Mouse (Mus musculus) frontal cortex, postnatal 36 days (tissue): ENCODE measurements at regions not wholly inside any gene's neighbourhood (a gene's known extent, or its start where the extent isn't known, plus 50 kb on each side); places are given as distances from the start of the nearest gene placed in this dataset.
A peak's percentile ranks its signal among the peaks of the same experiment; 100 is the strongest.

Source experiments
- DNase-seq, 2 experiments: peaks; one replicate each; pipeline ENCODE4 v3.0.0; 2022; ENCODE audit warnings: low spot score in 2 of 2

GRCm38 (mm10) chr15:102776218-102776850 lies 54.4 kb upstream of the Calcoco1 start:
- no peak for DNase-seq

DNA sequence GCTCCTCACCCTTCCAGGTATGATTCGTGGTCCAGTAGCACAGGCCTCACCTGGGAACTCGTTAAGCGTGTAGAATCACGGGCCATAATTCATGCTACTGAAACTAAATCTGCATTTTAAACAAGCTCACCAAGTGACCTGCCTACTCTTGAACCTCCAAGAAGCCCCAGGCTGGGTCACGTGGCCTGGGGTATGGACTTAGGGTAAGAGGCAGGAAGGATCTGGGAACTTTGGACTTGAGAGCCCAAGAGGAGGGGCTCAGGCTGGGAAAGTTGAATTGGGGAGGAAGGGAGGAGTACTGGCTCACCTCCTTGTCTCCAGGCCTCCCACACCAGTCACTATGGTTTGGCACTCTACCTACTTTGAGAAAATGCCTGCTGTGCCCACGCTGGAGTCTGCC lies 58.6 kb upstream of the Calcoco1 start:
- no peak for DNase-seq

DNA sequence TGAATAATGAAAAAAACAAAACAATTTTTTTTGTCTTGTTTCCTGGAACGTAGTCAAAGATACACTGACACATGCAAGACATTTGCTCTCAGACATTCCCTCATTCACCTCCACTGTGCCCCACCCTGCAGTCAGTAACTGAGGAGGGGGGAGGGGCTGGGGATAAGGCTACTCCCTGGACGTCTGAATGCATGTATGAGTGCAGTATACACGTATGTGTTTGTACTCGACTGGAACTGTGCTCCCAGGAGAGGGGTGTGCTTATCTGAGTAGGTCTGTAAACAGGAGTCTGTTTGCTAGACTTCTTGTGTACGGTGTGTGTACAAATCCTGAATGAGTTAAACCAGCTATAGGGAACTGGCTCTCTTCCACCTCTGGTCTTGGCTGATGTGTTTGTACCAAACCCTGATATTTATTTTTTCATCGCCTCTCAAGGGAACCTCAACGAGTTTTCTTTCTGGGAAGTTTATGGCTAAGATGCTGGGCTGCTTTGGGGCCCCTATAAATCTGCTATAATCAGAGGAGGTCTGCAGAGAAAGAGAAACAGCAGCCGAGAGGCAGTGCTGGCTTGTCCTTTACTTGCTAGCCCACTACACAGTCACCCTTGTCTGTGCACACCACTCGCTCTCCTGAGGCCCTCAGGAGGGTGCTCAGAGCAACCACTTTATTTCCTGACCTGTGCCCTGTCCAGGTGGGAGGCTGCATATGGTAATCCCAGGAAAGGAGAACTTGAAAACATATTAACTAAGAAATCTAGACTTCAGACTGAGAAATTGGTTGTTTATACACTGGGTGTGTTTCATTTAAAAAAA lies 61.2 kb upstream of the Calcoco1 start:
- DNase-seq: no peak

GRCm38 (mm10) chr15:102785055-102785820 lies 63.3 kb upstream of the Calcoco1 start:
- DNase-seq: peak; percentile 42 to 44

GRCm38 (mm10) chr15:102788846-102789518 lies 67.0 kb upstream of the Calcoco1 start:
- peak; percentile 67 to 82 for DNase-seq

DNA sequence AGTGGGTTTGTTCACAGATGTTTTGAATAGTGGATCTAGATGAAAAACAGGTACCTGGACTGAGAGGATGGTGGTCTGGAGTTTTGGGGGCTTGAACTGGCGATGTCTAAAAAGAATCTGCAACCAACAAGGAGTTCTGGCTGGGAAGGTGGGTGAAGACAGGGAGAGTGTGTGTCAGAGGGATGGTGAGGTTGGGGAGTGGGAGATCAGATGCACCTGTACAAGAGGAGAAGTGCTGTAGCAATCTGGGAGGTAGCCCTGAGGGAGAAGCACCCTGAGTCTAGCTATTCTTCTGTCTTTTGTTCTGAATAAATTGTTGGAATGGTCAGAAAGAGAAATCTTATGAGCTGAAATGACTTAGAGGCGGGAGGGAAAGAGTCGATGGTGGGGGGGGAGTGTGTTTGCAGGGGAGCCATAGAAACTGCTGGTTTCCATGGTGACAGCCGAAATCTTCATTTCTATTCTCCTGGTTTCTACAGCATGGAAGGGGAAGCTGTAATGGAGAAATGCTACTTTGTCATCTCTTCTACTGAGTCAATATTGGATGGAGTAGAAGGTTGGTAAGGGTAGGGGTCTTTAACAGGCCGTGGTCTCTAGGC lies 75.1 kb upstream of the Calcoco1 start:
- peak; percentile 35 to 64 for DNase-seq

- no peak for DNase-seq
Observed at GRCm38 (mm10) chr15:102800049-102800448, 78.1 kb upstream of the Calcoco1 start.

DNA sequence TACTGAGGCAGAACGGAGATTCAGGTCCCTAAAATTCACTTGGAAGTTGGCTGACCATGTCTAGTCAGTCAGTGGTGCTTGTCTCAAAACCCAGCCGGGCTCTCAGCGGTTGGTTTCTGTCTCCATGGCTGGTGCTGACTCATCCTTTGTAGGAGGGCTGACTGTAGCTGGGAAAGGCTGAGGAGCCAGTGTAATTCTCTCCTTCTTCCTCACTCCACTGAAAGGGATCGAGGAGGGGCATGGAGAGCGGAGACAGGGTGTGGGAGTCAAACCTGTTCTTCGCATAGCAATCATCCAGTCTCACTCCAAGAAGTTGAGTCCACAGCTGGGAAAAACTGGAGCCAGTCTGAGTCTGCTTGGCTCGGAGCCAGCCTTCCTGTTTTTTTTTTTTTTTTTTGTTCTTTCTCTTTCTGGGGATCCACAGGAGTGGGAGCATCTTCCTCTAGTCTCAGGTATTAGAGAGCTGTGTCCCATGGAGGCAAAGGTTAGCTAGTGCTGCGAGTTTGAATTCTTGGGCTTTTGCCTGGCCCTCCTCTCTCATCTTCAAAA lies 80.4 kb upstream of the Calcoco1 start:
- DNase-seq: peak; percentile 70 to 75

GRCm38 (mm10) chr15:102807353-102807752 lies 85.4 kb upstream of the Calcoco1 start:
- DNase-seq: peak; percentile 47 to 56

DNA sequence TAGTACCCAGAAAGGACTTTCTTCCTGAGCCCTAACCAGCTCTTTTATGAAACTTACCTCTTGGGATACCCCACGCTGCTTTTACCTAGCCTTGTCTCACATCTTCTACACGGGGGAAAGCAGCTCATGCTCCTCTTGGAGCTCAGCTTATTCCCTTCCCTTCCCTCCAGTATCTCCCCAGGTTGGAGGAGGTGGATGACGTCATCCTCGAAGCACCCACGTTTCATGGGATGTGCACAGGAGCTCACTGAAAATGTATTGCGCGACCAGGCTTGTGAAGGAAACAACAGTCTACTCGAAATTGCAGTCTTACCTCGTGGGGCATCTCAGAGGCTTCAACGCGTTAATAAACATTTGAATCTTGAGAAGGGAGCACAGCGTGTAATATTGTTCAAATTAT lies 97.2 kb upstream of the Calcoco1 start:
- no peak for DNase-seq

- peak; percentile 1 to 8 for DNase-seq
Observed at GRCm38 (mm10) chr15:102839688-102840087, 81.2 kb upstream of the Hoxc13 start.

DNA sequence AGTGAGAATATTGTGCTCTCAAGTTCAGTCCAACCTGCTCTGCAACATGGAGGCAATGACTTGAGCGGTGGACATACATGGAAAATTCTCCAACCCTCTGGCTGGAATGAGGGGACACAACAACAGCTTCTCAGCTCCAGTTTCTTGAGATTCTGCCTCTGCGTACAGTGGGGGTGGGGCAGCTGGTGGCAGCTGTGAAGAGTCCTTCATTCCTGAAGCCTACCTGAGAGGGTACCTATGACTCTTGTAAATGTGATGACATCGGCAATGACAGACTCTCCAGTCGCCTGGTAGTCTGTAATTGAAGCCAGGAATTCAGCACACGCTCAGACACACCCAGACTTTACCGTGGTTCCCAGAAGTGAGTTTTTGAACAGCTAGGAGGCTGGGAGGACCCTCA lies 58.5 kb upstream of the Hoxc13 start:
- no peak for DNase-seq

DNA sequence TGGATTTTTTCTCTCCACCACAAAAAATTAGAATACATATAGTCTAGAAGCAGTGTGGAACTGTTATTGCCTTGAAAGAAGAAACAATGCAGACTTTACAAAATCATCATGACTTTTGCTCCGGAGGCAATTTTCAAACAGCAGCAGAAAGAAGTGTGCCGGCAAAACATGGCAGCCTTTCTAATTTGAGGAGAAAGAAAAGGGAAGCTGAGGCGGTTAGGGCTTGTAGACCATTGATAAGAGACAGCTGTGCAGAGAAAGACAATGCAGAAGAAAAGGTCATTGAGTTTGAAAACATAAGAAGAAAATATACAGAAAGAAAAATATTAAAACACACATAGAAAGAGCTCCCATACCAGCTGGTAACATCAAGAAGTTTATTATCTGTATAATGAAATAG lies 54.1 kb upstream of the Hoxc13 start:
- no peak for DNase-seq
